Mouse (Mus musculus) heart, postnatal 0 days (tissue): ENCODE measurements around the gene Pkn2. TPM values are rescaled to one million over a fixed set of nuclear protein-coding genes. Genes with fewer than 3 reads are reported as not detected.

Experiments
- ATAC-seq: fragments of 200-750 bp; cut with Nextera tagmentation; 2 replicates; pipeline ENCODE4 v1.8.0; 2017; ENCODE audit warnings: low read depth, moderate number of reproducible peaks, moderate library complexity; ENCODE audit not compliant: insufficient read depth
- DNase-seq: peaks from one replicate; pipeline ENCODE4 v3.0.0-alpha.2; 2016; ENCODE audit warnings: low spot score
- H3K27ac ChIP-seq: fragments of 300-500 bp; sonication (generic); 2 replicates; pipeline ENCODE4 v1.5.1; 2014; ENCODE audit warnings: low read depth, mild to moderate bottlenecking
- H3K27me3 ChIP-seq: fragments of 300-500 bp; sonication (generic); 2 replicates; pipeline ENCODE4 v1.6.1; 2014; ENCODE audit warnings: low read length, mixed read lengths; ENCODE audit not compliant: control insufficient read depth, insufficient read depth
- H3K36me3 ChIP-seq: fragments of 300-500 bp; sonication (generic); replicated peaks from 2 replicates; pipeline ENCODE4 v1.6.1; 2014; ENCODE audit warnings: low read length, mixed read lengths; ENCODE audit not compliant: control insufficient read depth, insufficient read depth
- H3K4me1 ChIP-seq: fragments of 300-500 bp; sonication (generic); 2 replicates; pipeline ENCODE4 v1.6.1; 2014; ENCODE audit warnings: antibody characterized with exemption; ENCODE audit not compliant: control insufficient read depth, insufficient read depth
- H3K4me2 ChIP-seq: fragments of 300-500 bp; sonication (generic); 2 replicates; pipeline ENCODE4 v1.6.1; 2014; ENCODE audit warnings: low read depth, mild to moderate bottlenecking, low read length, moderate library complexity
- H3K4me3 ChIP-seq: fragments of 300-500 bp; sonication (generic); 2 replicates; pipeline ENCODE4 v1.5.1; 2014; ENCODE audit warnings: low read depth, low read length
- H3K9ac ChIP-seq: fragments of 300-500 bp; sonication (generic); replicated peaks from 2 replicates; pipeline ENCODE4 v1.6.1; 2014; ENCODE audit warnings: low read depth, low read length, mixed read lengths
- H3K9me3 ChIP-seq: fragments of 300-500 bp; sonication (generic); replicated peaks from 2 replicates; pipeline ENCODE4 v1.6.1; 2016; ENCODE audit warnings: low read length; ENCODE audit not compliant: control insufficient read depth
- CTCF ChIP-seq: IDR thresholded peaks from 2 replicates; pipeline ENCODE4 v1.5.1; 2016; ENCODE audit warnings: antibody characterized with exemption, control low read depth, low read depth
- EP300 ChIP-seq: IDR thresholded peaks from 2 replicates; pipeline ENCODE4 v1.6.1; 2016; ENCODE audit warnings: antibody characterized with exemption, low read depth
- WGBS: fragments of 180-500 bp; shearing (Covaris S2); extraction: QIAGEN DNeasy Blood & Tissue Kit; methylation state at CpG from one replicate; pipeline ENCODE4 v1.1.7; 2014; 5-methylcytosine and 5-hydroxymethylcytosine counted together
- polyA plus RNA-seq: library from polyadenylated mRNA; unstranded; fragments of >200 nt; fragmentation: Nextera tagmentation; extraction: Ambion mirVana; gene quantifications from 2 replicates; pipeline ENCODE4 v1.2.1, GENCODE M21; 2015
- total RNA-seq: library from RNA; depleted of rRNA; stranded (reverse); fragments of >200 nt; gene quantifications from 2 replicates; pipeline ENCODE4 v1.2.3, GENCODE M21; 2014; ENCODE audit warnings: low replicate concordance; rRNA removed

The Pkn2 gene
- total RNA-seq = 40.0 and 56.4 TPM in 2 replicates
- polyA plus RNA-seq = 30.8 and 34.3 TPM in 2 replicates

GRCm38 (mm10) chr3:142881872-142882623 is at the start of gene Pkn2:
Pkn2 (minus strand) TSS chr3:142882004.
- peak; percentile 98 for ATAC-seq
- no peaks in the 10 kb centered on the region for H3K27me3 ChIP-seq
- under 1% methylated on average over 48 of the region's 84 CpGs for WGBS
- peak within 1 kb of the TSS; percentile 99 for H3K4me3 ChIP-seq
- peak within 1 kb of the TSS; percentile 67 for H3K4me2 ChIP-seq
- DNase-seq = peak; percentile 98
- peak within 1 kb of the TSS; percentile 88 for H3K9ac ChIP-seq
- H3K4me1 ChIP-seq = 0 out of 2 replicates have a peak, but pooled peaks cover 6% of the 10 kb centered on the region
- no peaks in the 10 kb centered on the region for H3K9me3 ChIP-seq
- H3K27ac ChIP-seq = peak within 1 kb of the TSS; percentile 95
- TF ChIP-seq EP300 (no peak), CTCF (no peak)
- H3K36me3 ChIP-seq = no peaks in the 10 kb centered on the region

- Histone ChIP-seq H3K4me2 (no peak overlapping the region), H3K36me3 (no peaks in the 10 kb centered on the region), H3K27ac (no peak overlapping the region), H3K9me3 (no peaks in the 10 kb centered on the region), H3K4me1 (no peaks in the 10 kb centered on the region), H3K27me3 (no peaks in the 10 kb centered on the region), H3K4me3 (no peak overlapping the region), H3K9ac (no peak overlapping the region)
- DNase-seq (no peak), ATAC-seq (no peak)
- WGBS = 69% methylated on average over 2 of the region's 2 CpGs
- TF ChIP-seq CTCF = no peak
- TF ChIP-seq EP300 = no peak
Measured at GRCm38 (mm10) chr3:142929906-142930305, 48.1 kb upstream of the Pkn2 start.

- 68% methylated on average over 3 of the region's 3 CpGs for WGBS
- Histone ChIP-seq H3K9me3 (no peaks in the 10 kb centered on the region), H3K27ac (no peak overlapping the region), H3K4me2 (no peak overlapping the region), H3K9ac (no peak overlapping the region), H3K4me1 (no peaks in the 10 kb centered on the region), H3K27me3 (no peaks in the 10 kb centered on the region), H3K36me3 (no peaks in the 10 kb centered on the region), H3K4me3 (no peak overlapping the region)
- ATAC-seq (no peak), DNase-seq (no peak)
- TF ChIP-seq EP300 = no peak
- TF ChIP-seq CTCF = no peak
Measured at GRCm38 (mm10) chr3:142927311-142927710, 45.5 kb upstream of the Pkn2 start.

GRCm38 (mm10) chr3:142924831-142925348 is 43.1 kb upstream of the Pkn2 start:
- H3K27ac ChIP-seq = no peak overlapping the region
- no peak overlapping the region for H3K9ac ChIP-seq
- no peak overlapping the region for H3K4me2 ChIP-seq
- no peaks in the 10 kb centered on the region for H3K9me3 ChIP-seq
- TF ChIP-seq CTCF (no peak), EP300 (no peak)
- H3K4me3 ChIP-seq = no peak overlapping the region
- 75% methylated on average over 2 of the region's 2 CpGs for WGBS
- H3K27me3 ChIP-seq = no peaks in the 10 kb centered on the region
- no peaks in the 10 kb centered on the region for H3K4me1 ChIP-seq
- no peak for DNase-seq
- H3K36me3 ChIP-seq = no peaks in the 10 kb centered on the region
- no peak for ATAC-seq

- no peaks in the 10 kb centered on the region for H3K9me3 ChIP-seq
- 56% methylated on average over 3 of the region's 3 CpGs for WGBS
- no peak for ATAC-seq
- no peaks in the 10 kb centered on the region for H3K27me3 ChIP-seq
- H3K9ac ChIP-seq = no peak overlapping the region
- no peak overlapping the region for H3K4me2 ChIP-seq
- H3K4me1 ChIP-seq = no peaks in the 10 kb centered on the region
- H3K4me3 ChIP-seq = no peak overlapping the region
- H3K36me3 ChIP-seq = no peaks in the 10 kb centered on the region
- H3K27ac ChIP-seq = no peak overlapping the region
- no peak for DNase-seq
- TF ChIP-seq CTCF (no peak), EP300 (no peak)
Measured at GRCm38 (mm10) chr3:142919070-142919469, 37.3 kb upstream of the Pkn2 start.
